Mouse (Mus musculus) kidney, postnatal 4 days (tissue): Measurements from ENCODE around the gene C130074G19Rik.

Experiments
- DNase-seq, 2 experiments: peaks; one replicate each; pipeline ENCODE4 v3.0.0; 2021; ENCODE audit warnings: mixed read lengths in 2 of 2

Gene C130074G19Rik

DNA sequence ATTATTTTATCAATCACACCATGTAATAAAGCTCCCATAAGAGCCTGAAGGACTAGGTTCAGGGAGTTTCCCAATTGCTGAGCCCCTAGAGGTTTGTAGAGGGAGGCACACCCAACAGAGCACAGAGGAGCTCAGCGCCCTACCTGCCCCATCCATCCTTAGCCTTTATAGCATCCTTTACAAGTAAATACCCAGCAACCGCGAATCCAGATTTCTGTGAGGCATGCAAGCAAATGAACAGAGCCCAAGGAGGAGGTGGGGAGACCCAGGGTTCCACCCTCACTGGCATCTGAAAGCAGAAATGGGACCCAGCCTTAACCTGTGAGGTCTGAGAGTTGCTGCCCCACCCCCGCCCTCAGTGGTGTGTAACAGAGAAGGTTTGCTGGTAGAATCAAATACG, 46.7 kb downstream of the C130074G19Rik start:
- DNase-seq = no peak

DNA sequence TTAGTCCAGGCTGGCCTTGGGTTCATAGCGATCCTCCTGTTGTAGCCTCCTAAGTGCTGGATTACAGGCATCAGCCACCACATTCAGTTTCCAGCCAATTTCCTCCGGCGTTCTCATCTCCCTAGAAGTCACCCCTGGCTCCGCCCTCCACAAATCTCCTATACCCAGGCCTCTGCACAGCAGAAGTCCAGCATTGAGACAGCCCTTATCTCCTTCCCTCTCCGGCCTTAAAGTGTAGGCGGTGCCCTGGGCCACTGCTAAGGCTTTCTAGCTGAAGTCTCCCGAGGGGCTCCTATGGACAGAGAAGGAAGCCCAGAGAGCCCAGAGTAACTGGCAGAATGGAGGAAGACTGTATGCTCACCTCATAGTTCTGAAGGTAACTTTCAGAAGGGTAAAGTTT, 49.5 kb downstream of the C130074G19Rik start:
- DNase-seq = no peak

DNA sequence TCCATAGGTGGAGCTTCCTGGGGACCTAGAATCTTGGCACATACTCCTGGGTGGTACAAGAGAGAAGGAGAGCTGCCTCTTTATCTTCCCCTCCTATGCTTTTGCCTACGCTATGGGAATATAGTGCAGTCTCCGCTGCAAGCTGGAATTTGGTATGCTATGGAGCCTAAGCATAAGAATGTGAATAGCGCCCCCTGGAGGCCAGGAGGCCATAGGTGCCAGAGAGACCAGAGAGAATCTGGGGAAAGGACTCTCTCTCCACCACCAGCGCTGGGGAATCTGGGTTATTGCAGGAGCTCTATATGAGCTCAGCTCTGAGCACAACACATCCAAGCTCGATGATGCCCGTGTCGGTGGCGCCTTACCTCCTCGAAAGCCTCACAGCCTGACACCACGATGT, 50.8 kb downstream of the C130074G19Rik start:
- DNase-seq = peak in 1 of 2 experiments; percentile 40

DNA sequence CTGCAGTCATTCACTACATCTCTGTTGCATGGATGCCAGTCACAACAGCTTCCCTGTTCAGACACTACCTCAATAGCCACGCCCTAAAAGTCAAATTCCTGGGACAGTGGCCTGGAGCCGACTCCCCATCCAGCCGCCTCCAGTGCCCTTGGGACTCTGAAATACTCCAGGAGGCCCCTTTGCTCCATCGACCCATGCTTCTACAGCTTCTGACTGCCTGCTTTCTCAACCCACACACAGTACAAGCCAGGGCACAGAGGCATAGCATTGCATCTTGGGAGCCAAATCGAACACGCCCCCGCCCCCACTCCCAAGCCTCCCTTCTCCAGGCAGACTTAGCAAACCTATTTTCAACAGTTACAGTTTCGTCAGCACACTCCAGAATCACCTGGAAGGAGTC, 53.1 kb downstream of the C130074G19Rik start:
- no peak for DNase-seq

GRCm38 (mm10) chr1:184827175-184827701, 55.8 kb downstream of the C130074G19Rik start:
- peak in 1 of 2 experiments; percentile 38 for DNase-seq

- peak; percentile 62 to 66 for DNase-seq
These were observed 57.9 kb downstream of the C130074G19Rik start for GRCm38 (mm10) chr1:184825093-184825492.

DNA sequence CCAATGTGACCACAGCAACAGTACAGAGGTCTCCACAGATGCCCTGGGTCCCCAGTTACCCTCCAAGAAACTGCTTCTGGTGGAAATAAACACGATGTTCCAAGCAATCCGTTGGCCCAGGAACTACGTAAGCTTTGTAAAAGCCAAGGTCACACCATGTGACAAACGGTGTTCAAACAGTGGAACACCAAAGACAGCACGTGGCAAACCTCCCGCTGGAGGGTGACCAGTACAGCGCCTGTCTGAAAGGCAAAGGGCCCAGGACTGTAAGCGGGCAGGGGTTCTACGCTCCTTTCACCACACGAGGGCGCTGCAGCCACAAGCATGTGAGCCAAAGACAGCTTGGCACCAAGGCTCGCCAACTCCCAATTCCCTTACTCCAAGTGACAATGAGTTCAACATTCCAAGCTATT, 58.6 kb downstream of the C130074G19Rik start:
- DNase-seq = peak; percentile 96

DNA sequence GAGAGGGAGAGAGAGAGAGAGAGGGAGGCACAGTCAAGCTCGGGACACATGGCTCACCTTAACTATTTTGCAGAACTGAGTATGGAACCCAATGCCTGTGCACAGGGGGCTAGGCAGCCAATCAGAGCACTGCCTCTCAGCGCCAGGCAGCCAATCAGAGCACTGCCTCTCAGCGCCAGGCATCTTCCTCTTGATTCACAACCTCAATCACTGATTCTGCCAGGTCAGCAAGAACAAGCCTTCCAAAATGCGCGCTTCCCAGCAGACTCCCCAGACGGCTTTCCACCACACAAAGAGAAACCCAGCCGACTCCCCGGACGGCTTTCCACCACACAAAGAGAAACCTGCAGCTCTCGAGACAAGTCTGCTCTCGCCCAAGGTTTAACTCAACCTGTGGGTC, 60.3 kb downstream of the C130074G19Rik start:
- peak; percentile 36 to 63 for DNase-seq
